Mouse (Mus musculus): ENCODE measurements around the gene Ift122. TPM values are rescaled to one million over a fixed set of nuclear protein-coding genes. Genes with fewer than 3 reads are reported as not detected.
A peak's percentile ranks its signal among the peaks of the same experiment; 100 is the strongest.

Gene Ift122
- polyA plus RNA-seq, 1 experiment from 2014 or later = 21.0 TPM

DNA sequence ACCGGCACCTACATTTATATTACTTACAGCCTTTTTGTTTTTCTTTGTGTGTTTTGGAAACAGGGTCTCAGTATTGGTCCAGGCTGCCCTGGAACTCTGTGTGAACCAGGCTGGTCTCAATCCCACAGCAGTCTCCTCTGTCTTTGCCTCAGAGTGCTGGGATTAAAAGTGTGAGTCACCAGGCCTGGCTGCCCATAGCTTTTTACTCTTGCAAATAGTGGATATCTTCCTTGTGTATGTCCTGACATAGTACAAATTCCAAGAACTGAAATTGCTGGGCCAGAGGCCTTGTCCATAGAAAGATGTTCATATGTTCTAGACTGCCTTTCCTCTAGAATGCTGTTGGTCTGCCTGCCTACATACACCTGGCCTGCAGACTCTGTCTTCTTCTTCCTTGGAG, 43.1 kb downstream of the Ift122 start:
- H3K27ac ChIP-seq (ENCODE audit: low read length) = no peak overlapping the region
- WGBS = 83% methylated on average over 1 of the region's 1 CpGs
- no peak overlapping the region for H3K4me2 ChIP-seq (ENCODE audit: low read depth, low read length)
- no peak overlapping the region for H3K4me3 ChIP-seq (replicated peaks; ENCODE audit: low read length)
- H3K27me3 ChIP-seq (ENCODE audit: control insufficient read depth, insufficient read depth, low read length) = no peaks in the 10 kb centered on the region
- ATAC-seq (ENCODE audit: insufficient read depth, low FRiP score) = no peak
- H3K4me1 ChIP-seq (ENCODE audit: control insufficient read depth, insufficient read depth, low read length) = peaks cover 9% of the 10 kb centered on the region
- no peaks in the 10 kb centered on the region for H3K36me3 ChIP-seq (ENCODE audit: control insufficient read depth, insufficient read depth, low read length)
- no peak overlapping the region for H3K9ac ChIP-seq (ENCODE audit: low read length)
- H3K9me3 ChIP-seq (replicated peaks; ENCODE audit: control insufficient read depth, low read length) = no peaks in the 10 kb centered on the region

DNA sequence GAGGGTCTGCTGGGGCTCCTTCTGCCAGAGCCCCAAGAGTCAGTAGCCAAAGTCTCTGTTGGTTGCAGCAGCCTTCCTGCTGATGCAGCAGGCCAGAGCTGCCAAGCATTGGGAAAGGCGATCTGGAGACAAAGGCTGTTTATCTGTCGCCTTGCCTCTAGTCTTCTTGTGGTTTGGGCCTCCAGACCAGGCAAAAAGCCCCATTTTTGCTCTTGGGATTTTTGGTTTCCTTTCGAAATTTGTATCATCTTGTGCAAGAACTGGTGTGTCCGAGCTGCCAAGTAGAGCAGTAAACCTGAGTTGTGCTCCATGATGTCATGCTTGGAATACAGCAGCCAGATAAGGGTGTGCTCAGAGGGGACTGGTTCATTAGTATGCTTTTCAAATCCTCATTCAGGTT, 43.8 kb downstream of the Ift122 start:
- Histone ChIP-seq H3K4me2 (ENCODE audit: low read depth, low read length) (no peak overlapping the region), H3K9ac (ENCODE audit: low read length) (no peak overlapping the region), H3K27ac (ENCODE audit: low read length) (no peak overlapping the region), H3K27me3 (ENCODE audit: control insufficient read depth, insufficient read depth, low read length) (no peaks in the 10 kb centered on the region), H3K4me1 (ENCODE audit: control insufficient read depth, insufficient read depth, low read length) (peaks cover 3% of the 10 kb centered on the region), H3K4me3 (replicated peaks; ENCODE audit: low read length) (no peak overlapping the region), H3K36me3 (ENCODE audit: control insufficient read depth, insufficient read depth, low read length) (no peaks in the 10 kb centered on the region), H3K9me3 (replicated peaks; ENCODE audit: control insufficient read depth, low read length) (no peaks in the 10 kb centered on the region)
- no peak for ATAC-seq (ENCODE audit: insufficient read depth, low FRiP score)
- WGBS = 64% methylated on average over 4 of the region's 4 CpGs

DNA sequence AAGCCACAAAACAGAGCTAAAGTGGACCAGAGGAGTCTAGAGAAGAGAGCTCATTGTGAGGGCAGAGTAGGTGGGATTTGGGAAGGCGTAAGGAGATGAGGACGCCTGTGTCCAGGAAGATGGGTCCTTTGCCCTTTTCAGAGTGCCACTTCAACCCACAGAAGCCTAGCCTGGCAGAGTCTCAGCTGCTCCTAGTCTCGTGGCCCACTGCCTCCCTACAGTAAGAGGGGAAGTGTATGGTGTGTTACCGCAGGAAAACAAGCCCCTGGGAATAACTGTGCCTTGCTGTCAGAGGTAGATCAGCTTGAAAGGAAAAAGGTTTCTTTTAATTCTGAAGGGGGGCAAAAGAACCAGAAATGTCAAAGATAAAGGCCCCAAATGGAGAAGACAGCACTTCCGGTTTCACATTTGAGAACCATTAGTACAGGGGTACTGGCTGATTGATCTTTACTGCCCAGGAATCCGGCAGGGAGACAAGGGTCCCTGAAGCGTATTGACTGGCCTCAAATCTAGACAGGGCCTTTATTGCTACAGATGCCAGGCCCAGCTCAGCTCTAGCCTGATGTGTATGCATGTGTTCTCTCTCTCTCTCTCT, 44.8 kb downstream of the Ift122 start:
- Histone ChIP-seq H3K4me1 (ENCODE audit: control insufficient read depth, insufficient read depth, low read length) (no peaks in the 10 kb centered on the region), H3K27me3 (ENCODE audit: control insufficient read depth, insufficient read depth, low read length) (no peaks in the 10 kb centered on the region), H3K4me3 (replicated peaks; ENCODE audit: low read length) (no peak overlapping the region), H3K9ac (ENCODE audit: low read length) (no peak overlapping the region), H3K27ac (ENCODE audit: low read length) (no peak overlapping the region), H3K9me3 (replicated peaks; ENCODE audit: control insufficient read depth, low read length) (no peaks in the 10 kb centered on the region), H3K4me2 (ENCODE audit: low read depth, low read length) (no peak overlapping the region), H3K36me3 (ENCODE audit: control insufficient read depth, insufficient read depth, low read length) (no peaks in the 10 kb centered on the region)
- no peak for ATAC-seq (ENCODE audit: insufficient read depth, low FRiP score)
- 77% methylated on average over 7 of the region's 7 CpGs for WGBS

GRCm38 (mm10) chr6:115901062-115901461, 47.8 kb downstream of the Ift122 start:
- H3K27ac ChIP-seq (ENCODE audit: low read length) = peak overlapping the region; percentile 25
- H3K27me3 ChIP-seq (ENCODE audit: control insufficient read depth, insufficient read depth, low read length) = no peaks in the 10 kb centered on the region

GRCm38 (mm10) chr6:115901489-115901931, 48.2 kb downstream of the Ift122 start:
- no peak overlapping the region for H3K9ac ChIP-seq (ENCODE audit: low read length)
- no peaks in the 10 kb centered on the region for H3K27me3 ChIP-seq (ENCODE audit: control insufficient read depth, insufficient read depth, low read length)
- H3K36me3 ChIP-seq (ENCODE audit: control insufficient read depth, insufficient read depth, low read length) = no peaks in the 10 kb centered on the region
- H3K9me3 ChIP-seq (replicated peaks; ENCODE audit: control insufficient read depth, low read length) = no peaks in the 10 kb centered on the region
- WGBS = 73% methylated on average over 8 of the region's 8 CpGs
- H3K27ac ChIP-seq (ENCODE audit: low read length) = peak overlapping the region; percentile 25
- H3K4me2 ChIP-seq (ENCODE audit: low read depth, low read length) = no peak overlapping the region
- H3K4me3 ChIP-seq (replicated peaks; ENCODE audit: low read length) = no peak overlapping the region
- ATAC-seq (ENCODE audit: insufficient read depth, low FRiP score) = no peak
- no peaks in the 10 kb centered on the region for H3K4me1 ChIP-seq (ENCODE audit: control insufficient read depth, insufficient read depth, low read length)

More at GRCm38 (mm10) chr6:115901062-115901461, 47.8 kb downstream of the Ift122 start:
- H3K9ac ChIP-seq (ENCODE audit: low read length) = no peak overlapping the region
- H3K36me3 ChIP-seq (ENCODE audit: control insufficient read depth, insufficient read depth, low read length) = no peaks in the 10 kb centered on the region
- H3K4me3 ChIP-seq (replicated peaks; ENCODE audit: low read length) = no peak overlapping the region
- no peaks in the 10 kb centered on the region for H3K4me1 ChIP-seq (ENCODE audit: control insufficient read depth, insufficient read depth, low read length)
- WGBS = 16% methylated on average over 3 of the region's 3 CpGs
- H3K9me3 ChIP-seq (replicated peaks; ENCODE audit: control insufficient read depth, low read length) = no peaks in the 10 kb centered on the region
- H3K4me2 ChIP-seq (ENCODE audit: low read depth, low read length) = no peak overlapping the region
- peak; percentile 57; the same call in 1 of the 2 replicates for ATAC-seq (ENCODE audit: insufficient read depth, low FRiP score)

GRCm38 (mm10) chr6:115902545-115902944, 49.3 kb downstream of the Ift122 start:
- Histone ChIP-seq H3K36me3 (ENCODE audit: control insufficient read depth, insufficient read depth, low read length) (no peaks in the 10 kb centered on the region), H3K4me1 (ENCODE audit: control insufficient read depth, insufficient read depth, low read length) (no peaks in the 10 kb centered on the region), H3K9me3 (replicated peaks; ENCODE audit: control insufficient read depth, low read length) (no peaks in the 10 kb centered on the region), H3K9ac (ENCODE audit: low read length) (no peak overlapping the region), H3K4me3 (replicated peaks; ENCODE audit: low read length) (no peak overlapping the region), H3K27me3 (ENCODE audit: control insufficient read depth, insufficient read depth, low read length) (no peaks in the 10 kb centered on the region), H3K27ac (ENCODE audit: low read length) (no peak overlapping the region), H3K4me2 (ENCODE audit: low read depth, low read length) (no peak overlapping the region)
- WGBS = 72% methylated on average over 3 of the region's 3 CpGs
- peak; percentile 4; the same call in 1 of the 2 replicates for ATAC-seq (ENCODE audit: insufficient read depth, low FRiP score)

DNA sequence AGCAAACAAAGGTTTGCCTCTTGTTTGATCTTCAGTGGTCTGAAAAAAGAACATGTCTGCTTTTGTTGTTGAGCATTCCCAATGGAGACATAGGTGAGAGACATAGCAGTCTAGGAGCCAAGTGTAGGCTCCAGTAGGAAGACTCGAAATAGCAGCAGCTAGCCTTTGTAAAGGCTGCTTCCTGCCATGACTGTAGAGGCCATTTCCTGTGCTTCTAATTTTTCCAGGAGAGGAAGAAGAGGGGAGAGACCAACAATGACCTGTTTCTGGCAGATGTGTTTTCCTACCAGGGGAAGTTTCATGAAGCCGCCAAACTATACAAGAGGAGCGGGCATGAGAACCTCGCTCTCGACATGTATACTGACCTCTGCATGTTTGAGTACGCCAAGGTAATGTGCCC, 52.3 kb downstream of the Ift122 start:
- H3K9me3 ChIP-seq (replicated peaks; ENCODE audit: control insufficient read depth, low read length) = no peaks in the 10 kb centered on the region
- H3K27ac ChIP-seq (ENCODE audit: low read length) = peak overlapping the region; percentile 12; the same call in 1 of the 2 replicates
- H3K4me1 ChIP-seq (ENCODE audit: control insufficient read depth, insufficient read depth, low read length) = no peaks in the 10 kb centered on the region; the same call in 1 of the 2 replicates
- no peak for ATAC-seq (ENCODE audit: insufficient read depth, low FRiP score)
- H3K36me3 ChIP-seq (ENCODE audit: control insufficient read depth, insufficient read depth, low read length) = no peaks in the 10 kb centered on the region
- H3K27me3 ChIP-seq (ENCODE audit: control insufficient read depth, insufficient read depth, low read length) = no peaks in the 10 kb centered on the region
- H3K9ac ChIP-seq (ENCODE audit: low read length) = no peak overlapping the region
- 81% methylated on average over 6 of the region's 6 CpGs for WGBS
- no peak overlapping the region for H3K4me3 ChIP-seq (replicated peaks; ENCODE audit: low read length)
- no peak overlapping the region for H3K4me2 ChIP-seq (ENCODE audit: low read depth, low read length)

GRCm38 (mm10) chr6:115906455-115906854, 53.2 kb downstream of the Ift122 start:
- H3K4me3 ChIP-seq (replicated peaks; ENCODE audit: low read length) = no peak overlapping the region
- no peaks in the 10 kb centered on the region; the same call in 1 of the 2 replicates for H3K4me1 ChIP-seq (ENCODE audit: control insufficient read depth, insufficient read depth, low read length)
- no peaks in the 10 kb centered on the region for H3K36me3 ChIP-seq (ENCODE audit: control insufficient read depth, insufficient read depth, low read length)
- H3K27ac ChIP-seq (ENCODE audit: low read length) = no peak overlapping the region
- H3K9me3 ChIP-seq (replicated peaks; ENCODE audit: control insufficient read depth, low read length) = no peaks in the 10 kb centered on the region
- no peak overlapping the region for H3K9ac ChIP-seq (ENCODE audit: low read length)
- ATAC-seq (ENCODE audit: insufficient read depth, low FRiP score) = no peak
- no peak overlapping the region for H3K4me2 ChIP-seq (ENCODE audit: low read depth, low read length)
- 76% methylated on average over 1 of the region's 1 CpGs for WGBS
- H3K27me3 ChIP-seq (ENCODE audit: control insufficient read depth, insufficient read depth, low read length) = no peaks in the 10 kb centered on the region

DNA sequence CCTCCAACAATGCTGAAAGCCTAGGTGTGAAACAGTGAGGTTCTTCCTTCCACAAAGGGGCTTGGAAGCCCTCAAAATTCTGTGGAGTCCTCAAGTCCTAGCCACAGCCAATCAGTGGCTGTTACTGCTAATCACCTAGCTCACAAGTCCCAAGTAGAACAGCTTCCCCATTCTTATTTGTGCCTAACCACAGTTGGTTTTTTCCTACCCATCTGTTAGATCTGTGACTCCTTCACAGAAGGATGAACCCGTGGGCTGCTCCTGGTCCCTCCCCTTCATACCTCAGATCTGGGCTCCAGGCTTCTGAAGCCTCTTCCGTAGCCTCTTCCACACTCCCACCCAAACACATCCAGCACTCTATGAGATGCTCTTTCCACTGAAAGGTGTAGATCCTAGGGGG, 53.6 kb downstream of the Ift122 start:
- H3K9me3 ChIP-seq (replicated peaks; ENCODE audit: control insufficient read depth, low read length) = no peaks in the 10 kb centered on the region
- ATAC-seq (ENCODE audit: insufficient read depth, low FRiP score) = no peak
- no peak overlapping the region for H3K9ac ChIP-seq (ENCODE audit: low read length)
- H3K27me3 ChIP-seq (ENCODE audit: control insufficient read depth, insufficient read depth, low read length) = no peaks in the 10 kb centered on the region
- H3K4me3 ChIP-seq (replicated peaks; ENCODE audit: low read length) = no peak overlapping the region
- H3K36me3 ChIP-seq (ENCODE audit: control insufficient read depth, insufficient read depth, low read length) = no peaks in the 10 kb centered on the region
- no peaks in the 10 kb centered on the region; the same call in 1 of the 2 replicates for H3K4me1 ChIP-seq (ENCODE audit: control insufficient read depth, insufficient read depth, low read length)
- no peak overlapping the region for H3K27ac ChIP-seq (ENCODE audit: low read length)
- H3K4me2 ChIP-seq (ENCODE audit: low read depth, low read length) = no peak overlapping the region
- 76% methylated on average over 2 of the region's 2 CpGs for WGBS

All from stomach, embryonic 16.5 days (tissue).